Mouse (Mus musculus) small intestine, adult 2 months (tissue): ENCODE measurements around the gene Mrps17.

ENCODE experiments used
- CTCF ChIP-seq: fragments of 200-500 bp; IDR thresholded peaks from 2 replicates; pipeline ENCODE4 v1.5.1; 2012; ENCODE audit warnings: low read depth, mild to moderate bottlenecking, control low read depth, inconsistent platforms, low read length, moderate library complexity, mixed read lengths; ENCODE audit not compliant: insufficient replicate concordance, insufficient read length; ENCODE audit errors: extremely low read depth
- POLR2A ChIP-seq: fragments of 200-500 bp; IDR thresholded peaks from 2 replicates; pipeline ENCODE4 v1.6.1; 2012; ENCODE audit warnings: low read depth, mild to moderate bottlenecking, control low read depth, inconsistent platforms, low read length, moderate library complexity

DNA sequence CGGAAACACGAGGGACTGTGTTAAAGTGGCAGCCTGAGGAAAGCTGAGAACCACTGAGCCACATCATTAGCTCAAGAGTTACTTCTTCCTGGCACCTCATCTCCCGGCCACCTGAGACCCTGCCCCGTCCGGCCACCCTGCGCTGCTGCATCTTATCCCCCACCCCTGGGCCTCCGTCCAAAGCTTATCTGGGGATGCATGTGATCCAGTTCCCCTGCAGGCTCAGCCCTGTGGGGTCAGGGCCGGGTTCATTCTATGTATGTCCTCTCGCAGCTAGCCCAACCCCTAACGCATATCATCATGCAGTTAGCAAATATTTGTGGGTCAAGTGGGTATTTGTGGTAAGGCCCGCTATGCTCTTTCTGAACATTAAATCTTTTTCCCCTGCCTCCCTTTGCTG lies 14.0 kb downstream of the Mrps17 start:
- TF ChIP-seq CTCF (no peak), POLR2A (no peak)
